Mouse (Mus musculus) erythroblast, embryonic 14.5 days (primary cell): ENCODE data around the gene 6430571L13Rik. TPM values are rescaled to one million over a fixed set of nuclear protein-coding genes. Genes with fewer than 3 reads are reported as not detected.
A peak's percentile ranks its signal among the peaks of the same experiment; 100 is the strongest.

ENCODE experiments used
- H3K27me3 ChIP-seq: 2 replicates; pipeline ENCODE4 v1.6.1; 2012; ENCODE audit warnings: inconsistent platforms; ENCODE audit not compliant: control insufficient read depth
- H3K36me3 ChIP-seq: 2 replicates; pipeline ENCODE4 v1.6.1; 2012; ENCODE audit warnings: mild to moderate bottlenecking, inconsistent platforms; ENCODE audit not compliant: control insufficient read depth
- H3K4me1 ChIP-seq: 2 replicates; pipeline ENCODE4 v1.6.1; 2012; ENCODE audit warnings: inconsistent platforms; ENCODE audit not compliant: control insufficient read depth
- H3K4me3 ChIP-seq: replicated peaks from 2 replicates; pipeline ENCODE3; 2012; ENCODE audit warnings: moderate library complexity, mild to moderate bottlenecking, inconsistent platforms
- H3K9me3 ChIP-seq: 2 replicates; pipeline ENCODE4 v1.6.1; 2012; ENCODE audit warnings: low read length, inconsistent platforms, mixed read lengths; ENCODE audit not compliant: control insufficient read depth
- GATA1 ChIP-seq: IDR thresholded peaks from 2 replicates; pipeline ENCODE4 v1.6.1; 2012; ENCODE audit warnings: low read length, inconsistent platforms, mixed read lengths
- TAL1 ChIP-seq: IDR thresholded peaks from 3 replicates; pipeline ENCODE4 v1.6.1; 2012; ENCODE audit warnings: low read length, inconsistent platforms, mixed read lengths
- polyA plus RNA-seq: library from polyadenylated mRNA; stranded (reverse); fragments of >175 nt; gene quantifications from 2 replicates; pipeline ENCODE4 v1.2.3, GENCODE M21; 2012

Gene 6430571L13Rik
- polyA plus RNA-seq, 1 experiment, result not detected

DNA sequence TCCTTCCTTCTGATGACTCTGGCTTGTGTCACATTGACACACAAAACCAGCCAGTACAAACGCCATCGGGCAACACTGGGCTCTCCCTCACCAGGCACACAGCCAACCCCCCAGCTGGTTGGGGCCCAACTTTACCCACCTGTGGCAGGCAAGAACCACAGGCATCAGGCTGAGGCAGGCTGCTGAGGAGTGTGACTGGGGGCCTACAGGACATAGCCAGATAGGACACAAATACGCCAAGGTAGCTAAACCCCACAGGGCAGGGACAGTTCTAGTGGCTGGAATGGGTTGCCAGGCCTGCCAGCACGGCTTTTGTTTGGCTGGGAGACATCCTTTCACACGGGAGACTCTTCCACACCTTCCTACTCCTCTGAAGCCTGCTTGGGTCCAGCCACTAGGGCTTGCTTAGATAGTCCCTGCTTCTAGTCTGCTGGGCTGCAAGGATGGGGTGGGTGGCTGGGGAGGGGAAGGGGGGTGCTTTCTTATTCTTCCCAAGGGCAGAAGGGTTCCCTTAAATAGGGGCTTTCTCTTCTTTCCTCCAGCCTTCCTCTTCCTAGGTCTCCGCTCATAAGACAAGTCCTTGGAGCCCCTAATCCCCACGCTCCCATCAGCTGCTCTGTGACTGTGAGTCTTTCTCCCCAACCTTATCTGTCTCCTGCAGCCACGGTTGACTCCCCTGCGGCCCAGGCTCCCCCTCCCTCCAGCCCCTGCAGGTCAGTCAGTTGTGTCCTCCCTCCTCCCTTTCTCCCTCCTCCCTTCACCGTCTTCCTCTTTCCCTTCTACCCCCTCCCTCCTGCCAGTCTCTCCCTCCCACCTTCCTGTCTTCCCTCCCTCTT, 29.1 kb downstream of the 6430571L13Rik start:
- peak overlapping the region; percentile 56 for H3K4me3 ChIP-seq
- H3K4me1 ChIP-seq, result peaks cover 92% of the 10 kb centered on the region
- H3K27me3 ChIP-seq, result peaks cover 10% of the 10 kb centered on the region
- TF ChIP-seq TAL1 (peak; percentile 90), GATA1 (peak; percentile 86)
- no peaks in the 10 kb centered on the region for H3K9me3 ChIP-seq
- H3K36me3 ChIP-seq, result peaks cover 3% of the 10 kb centered on the region; the same call in 1 of the 2 replicates

DNA sequence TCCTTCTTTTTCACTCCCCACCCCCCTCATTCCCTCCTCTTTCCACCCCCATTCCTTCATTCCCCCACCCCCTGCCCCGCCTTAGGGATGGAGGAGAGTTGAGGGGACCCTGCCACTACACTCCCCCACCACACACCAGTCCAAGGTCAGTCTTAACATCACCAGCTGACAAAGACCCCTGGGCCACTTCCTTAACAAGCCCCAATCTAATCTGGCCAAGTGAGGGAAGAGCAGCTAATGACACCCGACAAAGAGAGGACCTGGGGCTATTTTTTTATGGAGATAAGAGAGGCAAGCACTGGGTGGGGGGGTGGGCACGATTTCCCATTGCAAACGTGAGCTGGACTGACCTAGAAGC, 29.7 kb downstream of the 6430571L13Rik start:
- H3K4me3 ChIP-seq, result peak overlapping the region; percentile 56
- H3K27me3 ChIP-seq, result peaks cover 12% of the 10 kb centered on the region
- TF ChIP-seq TAL1 (no peak), GATA1 (no peak)
- H3K36me3 ChIP-seq, result peaks cover 3% of the 10 kb centered on the region; the same call in 1 of the 2 replicates
- H3K4me1 ChIP-seq, result peaks cover 95% of the 10 kb centered on the region
- H3K9me3 ChIP-seq, result no peaks in the 10 kb centered on the region

GRCm38 (mm10) chr9:107372441-107372840, 32.0 kb downstream of the 6430571L13Rik start:
- Histone ChIP-seq H3K4me3 (no peak overlapping the region), H3K27me3 (peaks cover 28% of the 10 kb centered on the region)

GRCm38 (mm10) chr9:107374623-107375022, 34.2 kb downstream of the 6430571L13Rik start:
- Histone ChIP-seq H3K4me3 (peak overlapping the region; percentile 23), H3K27me3 (peaks cover 50% of the 10 kb centered on the region), H3K9me3 (peaks cover 10% of the 10 kb centered on the region), H3K4me1 (peaks cover 71% of the 10 kb centered on the region), H3K36me3 (peaks cover 3% of the 10 kb centered on the region; the same call in 1 of the 2 replicates)
- TF ChIP-seq GATA1, result no peak
- TF ChIP-seq TAL1, result no peak

More at GRCm38 (mm10) chr9:107372441-107372840, 32.0 kb downstream of the 6430571L13Rik start:
- no peaks in the 10 kb centered on the region; the same call in 1 of the 2 replicates for H3K9me3 ChIP-seq
- TF ChIP-seq GATA1 (no peak), TAL1 (no peak)
- H3K36me3 ChIP-seq, result peaks cover 3% of the 10 kb centered on the region; the same call in 1 of the 2 replicates
- peaks cover 86% of the 10 kb centered on the region for H3K4me1 ChIP-seq

GRCm38 (mm10) chr9:107375451-107375850, 35.0 kb downstream of the 6430571L13Rik start:
- TF ChIP-seq TAL1 (no peak), GATA1 (no peak)
- peak overlapping the region; percentile 46 for H3K4me3 ChIP-seq
- peaks cover 3% of the 10 kb centered on the region; the same call in 1 of the 2 replicates for H3K36me3 ChIP-seq
- peaks cover 10% of the 10 kb centered on the region for H3K9me3 ChIP-seq
- peaks cover 58% of the 10 kb centered on the region for H3K27me3 ChIP-seq
- peaks cover 63% of the 10 kb centered on the region for H3K4me1 ChIP-seq

DNA sequence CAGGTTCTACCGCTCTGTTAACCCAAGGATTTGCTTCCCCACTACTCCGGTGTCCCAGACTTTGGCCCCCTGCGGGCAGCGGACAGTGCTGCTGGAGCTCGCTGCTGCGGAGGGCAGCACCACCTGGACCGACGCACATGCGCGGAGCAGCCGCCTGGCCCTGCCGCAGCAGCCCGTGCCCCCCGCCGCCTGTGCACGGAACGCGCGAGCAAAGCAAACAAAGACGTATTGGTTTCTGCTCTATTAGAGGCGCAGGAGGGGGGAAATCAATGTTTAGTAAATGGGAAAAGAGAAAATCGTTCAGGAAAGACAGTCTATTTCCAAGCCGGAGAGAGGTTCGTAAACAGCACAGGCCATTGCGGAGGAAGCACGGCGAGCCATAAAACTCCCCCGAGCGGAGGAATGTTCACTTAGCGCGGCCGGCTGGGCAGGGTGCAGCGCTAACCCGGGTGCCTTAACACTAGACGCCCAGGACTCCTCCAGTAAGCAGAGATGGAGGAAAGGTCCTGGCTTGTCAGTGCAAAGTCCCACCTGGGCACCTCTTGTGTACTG, 37.6 kb downstream of the 6430571L13Rik start:
- H3K4me3 ChIP-seq, result no peak overlapping the region
- H3K27me3 ChIP-seq, result peaks cover 84% of the 10 kb centered on the region
- H3K36me3 ChIP-seq, result no peaks in the 10 kb centered on the region
- peaks cover 43% of the 10 kb centered on the region for H3K4me1 ChIP-seq
- TF ChIP-seq TAL1 (no peak), GATA1 (no peak)
- peaks cover 10% of the 10 kb centered on the region for H3K9me3 ChIP-seq

GRCm38 (mm10) chr9:107381723-107382122, 41.3 kb downstream of the 6430571L13Rik start:
- peaks cover 10% of the 10 kb centered on the region for H3K9me3 ChIP-seq
- no peak overlapping the region for H3K4me3 ChIP-seq
- peaks cover 12% of the 10 kb centered on the region for H3K4me1 ChIP-seq
- TF ChIP-seq TAL1 (no peak), GATA1 (no peak)
- no peaks in the 10 kb centered on the region for H3K36me3 ChIP-seq
- peaks cover 96% of the 10 kb centered on the region for H3K27me3 ChIP-seq

DNA sequence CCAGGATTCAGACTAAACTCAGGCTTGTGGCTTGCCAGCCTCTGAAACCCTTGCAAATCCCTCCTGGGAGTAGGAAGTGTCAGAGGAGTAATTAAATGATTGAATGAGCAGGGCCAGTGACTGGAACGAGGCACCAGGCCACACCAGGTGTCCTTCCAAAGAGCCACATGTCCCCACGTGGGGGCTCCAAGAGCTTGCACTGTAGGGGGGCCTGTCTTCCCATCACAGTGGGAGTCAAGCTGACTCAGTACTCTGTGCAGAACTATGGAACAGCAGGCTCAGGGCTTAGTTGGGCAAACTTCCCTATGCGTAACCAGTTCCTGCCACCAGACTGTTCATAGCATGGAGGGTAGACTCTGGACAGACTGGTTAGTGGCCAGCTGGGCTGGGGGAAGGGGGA, 44.0 kb downstream of the 6430571L13Rik start:
- TF ChIP-seq TAL1 (no peak), GATA1 (no peak)
- peaks cover 5% of the 10 kb centered on the region for H3K4me1 ChIP-seq
- H3K9me3 ChIP-seq, result no peaks in the 10 kb centered on the region; the same call in 1 of the 2 replicates
- no peak overlapping the region for H3K4me3 ChIP-seq
- H3K27me3 ChIP-seq, result peaks cover 78% of the 10 kb centered on the region
- H3K36me3 ChIP-seq, result no peaks in the 10 kb centered on the region

DNA sequence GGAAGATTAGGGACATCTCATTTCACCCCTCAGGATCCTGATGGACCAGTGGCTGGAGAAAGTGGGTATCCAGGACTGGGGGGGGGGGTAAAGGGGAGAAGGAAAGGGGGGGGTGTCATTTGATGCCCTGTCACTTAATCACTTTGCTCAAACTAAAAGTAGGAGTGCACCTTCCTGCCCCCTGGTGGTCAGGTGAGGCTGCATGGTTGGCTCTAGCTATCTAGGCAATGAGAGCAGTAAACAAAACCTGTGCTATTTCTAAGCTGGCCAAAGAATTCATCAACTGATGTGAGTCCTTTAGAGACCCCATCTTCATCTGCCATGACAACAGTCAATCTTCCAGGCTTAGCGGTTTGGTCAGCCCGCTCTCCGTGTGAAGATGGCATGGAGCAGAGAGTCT, 46.3 kb downstream of the 6430571L13Rik start:
- no peaks in the 10 kb centered on the region for H3K9me3 ChIP-seq
- H3K4me1 ChIP-seq, result peaks cover 1% of the 10 kb centered on the region
- peaks cover 58% of the 10 kb centered on the region for H3K27me3 ChIP-seq
- TF ChIP-seq GATA1 (no peak), TAL1 (no peak)
- no peaks in the 10 kb centered on the region for H3K36me3 ChIP-seq
- H3K4me3 ChIP-seq, result no peak overlapping the region
